Mouse (Mus musculus) CD8-positive naive resting alpha-beta T cell, adult 2 months (primary cell): ENCODE data around the gene Trafd1.
A peak's percentile ranks its signal among the peaks of the same experiment; 100 is the strongest.

Experiments used
- DNase-seq, 2 experiments: peaks; one replicate each; pipeline ENCODE4 v3.0.0; 2022; ENCODE audit warnings: low read depth in 2 of 2, low spot score in 2 of 2

The Trafd1 gene

DNA sequence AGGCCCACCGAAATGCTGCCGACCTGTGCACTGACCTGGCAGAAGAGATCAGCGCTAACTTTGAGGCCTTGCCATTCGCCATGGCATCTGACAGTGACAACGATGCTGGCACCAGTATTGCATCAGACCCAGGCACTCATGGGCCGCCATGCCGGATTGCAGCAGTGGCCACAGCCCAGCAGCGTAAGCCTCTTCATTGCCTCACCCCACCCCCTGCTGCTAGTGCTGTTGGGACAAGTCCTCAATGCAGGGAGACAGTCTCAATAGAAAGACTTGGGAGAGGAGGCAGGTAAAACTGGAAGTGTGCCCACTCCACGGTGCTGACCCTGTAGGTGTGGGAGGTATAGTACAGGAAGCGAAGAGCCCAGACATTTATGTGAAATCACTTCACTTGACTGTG, 53.7 kb downstream of the Trafd1 start:
- no peak for DNase-seq

DNA sequence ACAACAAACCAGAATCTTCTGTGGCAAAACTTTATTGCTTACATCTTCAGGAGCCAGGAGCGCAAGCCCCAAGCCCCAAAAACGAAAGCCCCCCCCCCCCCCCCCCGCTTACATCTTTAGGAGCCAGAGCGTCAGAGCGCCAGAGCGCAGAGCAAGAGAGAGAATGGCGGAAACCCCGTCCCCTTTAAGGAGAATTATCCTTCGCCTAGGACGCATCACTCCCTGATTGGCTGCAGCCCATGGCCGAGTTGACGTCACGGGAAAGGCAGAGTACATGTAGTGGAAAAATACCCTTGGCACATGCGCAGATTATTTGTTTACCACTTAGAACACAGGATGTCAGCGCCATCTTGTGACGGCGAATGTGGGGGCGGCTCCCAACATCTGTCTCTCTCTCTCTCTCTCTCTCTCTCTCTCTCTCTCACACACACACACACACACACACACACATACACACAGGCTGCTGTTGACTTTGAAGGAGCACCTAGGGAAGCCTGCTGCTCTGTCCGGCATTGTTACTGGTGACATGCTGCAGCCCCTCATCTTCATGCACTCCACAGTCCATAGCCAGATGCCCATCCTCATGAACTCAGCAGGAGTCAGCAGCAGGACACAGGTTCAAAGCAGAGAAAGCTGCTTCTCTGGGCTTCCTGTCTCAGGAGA, 55.1 kb downstream of the Trafd1 start:
- DNase-seq, result peak in 1 of 2 experiments; percentile 6

DNA sequence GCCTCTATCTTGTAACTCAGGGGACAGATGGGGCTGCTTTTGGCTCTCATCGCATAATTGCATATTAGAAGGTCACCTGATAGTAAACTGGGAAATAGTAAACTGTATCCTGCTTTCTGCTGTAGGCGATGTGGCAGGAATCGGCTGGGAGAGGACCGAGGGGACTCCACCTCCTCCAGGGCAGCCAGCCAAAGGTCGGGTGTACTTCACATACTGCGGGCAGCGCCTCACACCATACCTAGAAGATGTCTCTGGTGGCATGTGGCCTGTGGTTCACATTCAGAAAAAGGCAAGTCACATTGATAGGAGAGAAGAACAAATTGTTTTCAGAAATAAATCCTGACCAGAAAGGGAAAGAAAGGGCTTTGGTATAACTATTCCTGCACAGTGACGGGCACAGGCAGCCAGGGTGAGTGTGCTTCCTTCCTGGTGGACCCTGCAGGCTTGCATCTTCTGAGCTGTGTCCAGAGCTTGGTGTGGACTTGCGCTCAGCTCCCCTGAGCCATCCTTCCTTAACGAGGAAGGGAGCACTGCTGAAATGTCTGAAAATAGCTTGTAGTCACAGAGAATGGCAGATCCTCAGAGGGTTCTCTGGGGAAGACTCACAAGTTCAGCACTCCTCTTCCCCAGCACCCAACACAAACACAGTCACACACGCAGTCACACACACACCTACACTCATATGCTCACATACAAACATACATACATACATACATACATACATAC, 55.9 kb downstream of the Trafd1 start:
- DNase-seq, result no peak

DNA sequence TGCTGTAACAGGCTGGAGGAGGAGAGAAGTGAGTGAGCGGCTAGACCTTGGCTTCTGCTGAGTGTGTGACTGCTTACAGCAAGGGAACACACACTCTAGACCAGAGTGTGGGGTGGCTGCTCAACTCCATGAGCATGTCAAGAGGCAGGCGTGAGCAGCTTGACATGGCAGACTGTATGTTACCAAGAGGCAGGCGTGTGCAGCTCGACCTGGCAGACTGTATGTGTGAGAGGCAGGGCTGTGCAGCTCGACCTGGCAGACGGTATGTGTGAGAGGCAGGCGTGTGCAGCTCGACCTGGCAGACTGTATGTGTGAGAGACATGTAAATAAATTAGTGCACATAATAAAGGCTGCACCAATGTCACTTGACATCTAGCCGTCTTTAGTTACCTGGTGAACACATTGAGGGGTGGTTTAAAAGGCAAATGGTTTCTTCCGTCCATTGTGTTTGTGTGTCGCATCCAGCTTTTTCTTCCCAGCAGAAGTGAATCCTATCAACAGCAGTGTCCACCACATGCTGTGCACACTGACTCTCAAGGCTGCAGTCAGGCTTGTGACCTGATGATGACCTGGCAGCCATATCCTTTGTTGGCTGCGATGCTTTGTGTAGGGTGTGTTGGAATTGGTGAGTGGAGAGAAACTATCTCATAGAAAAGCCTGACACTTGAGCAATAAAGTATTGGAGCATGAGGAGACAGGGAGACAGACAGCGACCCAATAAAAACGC, 59.2 kb downstream of the Trafd1 start:
- DNase-seq, result no peak
